Mouse (Mus musculus): Measurements from ENCODE around the gene Gulp1. TPM values are rescaled to one million over a fixed set of nuclear protein-coding genes. Genes with fewer than 3 reads are reported as not detected.

Gene Gulp1
- polyA plus RNA-seq (2015; fragmentation: Nextera tagmentation; extraction: Ambion mirVana): 34.8 and 39.1 TPM in 2 replicates

DNA sequence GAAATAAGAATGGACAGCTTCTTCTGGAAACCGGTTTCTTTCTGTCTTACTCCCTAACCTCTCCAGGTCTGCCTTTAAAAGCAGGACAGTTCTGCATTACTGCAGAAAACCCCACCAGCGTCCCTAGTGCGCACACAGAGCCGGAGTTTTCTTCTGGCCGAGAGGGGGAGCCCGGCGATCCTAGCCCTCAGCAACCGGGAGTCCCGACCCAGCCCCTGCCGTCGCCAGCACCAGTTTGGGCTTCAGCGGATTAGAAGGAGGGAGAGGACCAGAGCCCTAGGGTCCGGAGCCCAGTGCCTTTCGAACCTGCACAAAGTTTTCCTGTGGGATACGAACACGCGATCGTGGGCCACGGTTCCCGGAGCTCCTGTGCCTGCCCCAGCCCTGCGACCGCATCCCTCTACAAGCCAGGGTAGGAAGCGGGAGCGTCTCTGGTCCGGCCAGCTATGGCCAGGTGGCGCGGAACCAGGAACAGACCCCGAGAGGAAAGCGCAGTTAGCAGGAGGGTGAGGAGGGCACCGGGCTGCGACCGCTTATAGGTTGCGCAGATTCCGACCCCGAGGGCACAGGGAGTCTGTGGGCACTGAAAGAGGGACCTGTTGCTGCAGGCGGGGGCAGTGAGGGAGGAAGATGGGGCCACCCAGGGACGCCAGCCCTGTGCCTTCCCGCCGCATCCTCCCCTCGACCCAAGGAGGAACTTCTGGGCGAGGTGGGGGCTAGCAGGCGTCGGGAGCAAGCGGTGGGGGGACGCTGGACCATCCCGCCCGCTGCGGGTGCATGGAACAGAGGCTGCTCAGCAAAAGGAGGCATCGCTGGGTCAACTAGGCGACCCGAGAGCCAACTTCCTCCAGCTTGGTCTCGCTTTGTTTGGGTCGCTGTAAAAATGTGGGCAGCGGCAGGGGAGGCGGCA lies at the start of gene Gulp1:
Gulp1 (plus strand) TSS at position 51 of the 910 bp plus-strand sequence.
- Histone ChIP-seq H3K4me2 (ENCODE audit: low read depth, low read length) (peak within 1 kb of the TSS; percentile 72), H3K4me3 (ENCODE audit: low read length) (peak within 1 kb of the TSS; percentile 65), H3K9ac (ENCODE audit: low read length) (peak within 1 kb of the TSS; percentile 91), H3K27me3 (ENCODE audit: control insufficient read depth, insufficient read depth, low read depth, low read length) (no peaks in the 10 kb centered on the region), H3K27ac (ENCODE audit: low read length) (peak within 1 kb of the TSS; percentile 97), H3K9me3 (ENCODE audit: control insufficient read depth, low read length) (no peaks in the 10 kb centered on the region), H3K4me1 (replicated peaks; ENCODE audit: control insufficient read depth, insufficient read depth, low read length) (peaks cover 10% of the 10 kb centered on the region), H3K36me3 (ENCODE audit: control insufficient read depth, insufficient read depth, low read length) (no peaks in the 10 kb centered on the region)
- under 1% methylated on average over 55 of the region's 55 CpGs for WGBS
- peak; percentile 90 for ATAC-seq (ENCODE audit: low read depth)

DNA sequence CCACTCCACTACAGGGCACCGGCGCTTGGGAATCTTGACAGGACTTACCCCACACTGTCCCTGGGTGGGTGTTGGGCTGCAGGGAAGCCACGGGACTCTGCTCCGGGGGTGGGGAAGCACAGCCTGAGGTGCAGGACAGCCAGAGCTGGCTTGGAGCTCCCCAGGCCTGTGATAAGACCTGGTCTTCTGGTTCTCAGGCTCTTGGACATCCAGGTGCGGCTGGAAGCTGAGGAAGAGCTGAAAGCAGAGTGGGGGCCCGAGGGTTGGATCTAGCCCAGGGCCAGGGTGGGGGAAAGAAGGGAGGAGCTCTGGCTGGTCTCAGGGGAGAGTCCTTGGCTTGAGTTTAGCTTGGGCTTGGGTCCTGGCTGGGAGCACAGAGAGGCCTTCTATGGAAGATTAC lies 1.1 kb upstream of the Gulp1 start:
- H3K9me3 ChIP-seq (ENCODE audit: control insufficient read depth, low read length): no peaks in the 10 kb centered on the region
- no peak overlapping the region for H3K4me3 ChIP-seq (ENCODE audit: low read length)
- H3K27ac ChIP-seq (ENCODE audit: low read length): no peak overlapping the region
- no peak for ATAC-seq (ENCODE audit: low read depth)
- peaks cover 10% of the 10 kb centered on the region for H3K4me1 ChIP-seq (replicated peaks; ENCODE audit: control insufficient read depth, insufficient read depth, low read length)
- H3K4me2 ChIP-seq (ENCODE audit: low read depth, low read length): no peak overlapping the region
- H3K9ac ChIP-seq (ENCODE audit: low read length): no peak overlapping the region
- 75% methylated on average over 6 of the region's 6 CpGs for WGBS
- H3K36me3 ChIP-seq (ENCODE audit: control insufficient read depth, insufficient read depth, low read length): no peaks in the 10 kb centered on the region
- H3K27me3 ChIP-seq (ENCODE audit: control insufficient read depth, insufficient read depth, low read depth, low read length): no peaks in the 10 kb centered on the region

DNA sequence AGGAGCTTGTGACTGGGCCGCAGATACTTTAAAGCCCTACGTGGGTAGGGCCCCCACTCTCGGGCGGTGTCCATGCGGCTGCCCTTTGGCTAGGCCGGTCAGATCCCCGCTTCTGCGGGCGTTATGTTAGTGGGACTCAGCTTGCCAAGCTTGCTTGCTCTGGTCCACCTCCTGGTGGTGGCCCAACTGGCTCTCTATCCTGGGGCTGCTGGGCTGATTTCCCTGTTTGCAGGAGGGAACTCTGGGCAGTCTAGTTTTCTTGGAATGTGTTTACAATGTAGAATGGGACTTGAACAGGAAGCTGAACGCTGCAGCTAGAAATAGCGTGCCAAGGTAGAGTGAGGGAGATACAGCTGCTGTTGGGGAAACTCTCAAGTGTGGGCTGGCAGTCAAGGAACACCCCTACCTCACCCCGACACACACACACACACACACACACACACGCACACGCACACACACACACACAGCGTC lies 1.1 kb downstream of the Gulp1 start:
- H3K4me2 ChIP-seq (ENCODE audit: low read depth, low read length): peak overlapping the region; percentile 72
- WGBS: 5% methylated on average over 15 of the region's 15 CpGs
- peak; percentile 88 for ATAC-seq (ENCODE audit: low read depth)
- no peaks in the 10 kb centered on the region for H3K36me3 ChIP-seq (ENCODE audit: control insufficient read depth, insufficient read depth, low read length)
- H3K27ac ChIP-seq (ENCODE audit: low read length): peak overlapping the region; percentile 97
- H3K4me3 ChIP-seq (ENCODE audit: low read length): peak overlapping the region; percentile 65
- H3K9ac ChIP-seq (ENCODE audit: low read length): peak overlapping the region; percentile 91
- H3K9me3 ChIP-seq (ENCODE audit: control insufficient read depth, low read length): no peaks in the 10 kb centered on the region
- no peaks in the 10 kb centered on the region for H3K27me3 ChIP-seq (ENCODE audit: control insufficient read depth, insufficient read depth, low read depth, low read length)
- peaks cover 10% of the 10 kb centered on the region for H3K4me1 ChIP-seq (replicated peaks; ENCODE audit: control insufficient read depth, insufficient read depth, low read length)

DNA sequence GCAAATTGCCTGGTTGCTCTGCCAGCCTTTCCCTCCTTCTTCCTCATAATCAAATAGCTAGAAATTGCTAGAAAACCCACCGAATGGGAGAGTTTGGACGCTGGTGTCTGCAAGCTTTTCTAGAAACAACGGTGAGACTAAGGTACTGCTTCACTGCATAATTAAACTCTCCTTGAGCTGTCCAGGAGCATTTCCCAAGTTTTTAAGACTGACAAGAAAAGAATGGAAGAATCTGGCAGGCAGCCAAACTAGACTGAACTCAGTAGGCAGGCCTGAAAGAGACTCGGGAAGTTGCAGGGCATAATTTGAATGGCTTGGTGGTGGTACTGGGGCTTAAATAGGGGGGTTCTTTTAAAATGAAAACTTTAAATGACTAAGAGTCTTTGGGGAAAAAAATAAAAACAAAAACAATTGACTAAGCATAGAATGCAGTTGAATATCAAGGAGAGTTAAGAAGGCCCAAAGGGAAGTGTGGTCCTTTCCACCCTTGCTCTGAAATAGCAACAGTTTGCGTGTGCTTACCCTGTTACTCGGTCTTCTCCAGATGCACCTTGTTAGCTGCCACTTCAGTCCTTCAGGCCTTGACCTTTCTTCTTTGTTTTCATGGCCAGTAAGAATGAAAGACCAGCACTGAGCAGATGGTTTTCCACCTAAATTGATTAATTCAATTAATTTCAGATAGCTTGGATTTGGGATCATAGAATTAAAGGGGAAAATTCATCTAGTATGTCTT lies 2.0 kb downstream of the Gulp1 start:
- peak overlapping the region; percentile 97 for H3K27ac ChIP-seq (ENCODE audit: low read length)
- WGBS: 22% methylated on average over 6 of the region's 6 CpGs
- H3K4me3 ChIP-seq (ENCODE audit: low read length): peak overlapping the region; percentile 65
- peak overlapping the region; percentile 72 for H3K4me2 ChIP-seq (ENCODE audit: low read depth, low read length)
- ATAC-seq (ENCODE audit: low read depth): no peak
- peaks cover 10% of the 10 kb centered on the region for H3K4me1 ChIP-seq (replicated peaks; ENCODE audit: control insufficient read depth, insufficient read depth, low read length)
- no peaks in the 10 kb centered on the region for H3K36me3 ChIP-seq (ENCODE audit: control insufficient read depth, insufficient read depth, low read length)
- no peaks in the 10 kb centered on the region for H3K9me3 ChIP-seq (ENCODE audit: control insufficient read depth, low read length)
- no peaks in the 10 kb centered on the region for H3K27me3 ChIP-seq (ENCODE audit: control insufficient read depth, insufficient read depth, low read depth, low read length)
- H3K9ac ChIP-seq (ENCODE audit: low read length): peak overlapping the region; percentile 48; the same call in 1 of the 2 replicates

DNA sequence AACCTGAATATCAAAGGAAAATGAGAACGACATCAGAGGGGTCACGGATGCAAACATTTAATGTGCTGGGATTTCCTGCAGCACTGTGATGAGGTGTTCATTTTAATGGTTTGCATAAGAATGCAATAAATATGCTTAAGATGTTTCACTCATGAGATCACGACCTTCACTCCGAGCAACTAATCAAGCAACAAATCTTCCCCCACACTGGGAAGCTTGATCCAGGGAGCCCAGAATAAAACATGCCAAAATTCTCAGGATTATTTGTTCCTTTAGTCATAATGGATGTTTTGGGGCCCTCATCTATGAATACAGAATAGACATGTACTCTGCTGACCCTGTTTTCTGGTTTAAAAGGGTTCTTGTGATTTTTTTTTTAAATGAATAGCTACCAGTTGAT lies 16.1 kb downstream of the Gulp1 start:
- Histone ChIP-seq H3K36me3 (ENCODE audit: control insufficient read depth, insufficient read depth, low read length) (no peaks in the 10 kb centered on the region), H3K4me2 (ENCODE audit: low read depth, low read length) (no peak overlapping the region), H3K27me3 (ENCODE audit: control insufficient read depth, insufficient read depth, low read depth, low read length) (no peaks in the 10 kb centered on the region), H3K27ac (ENCODE audit: low read length) (no peak overlapping the region), H3K9ac (ENCODE audit: low read length) (no peak overlapping the region), H3K4me3 (ENCODE audit: low read length) (no peak overlapping the region), H3K9me3 (ENCODE audit: control insufficient read depth, low read length) (no peaks in the 10 kb centered on the region), H3K4me1 (replicated peaks; ENCODE audit: control insufficient read depth, insufficient read depth, low read length) (0 out of 2 replicates have a peak, but pooled peaks cover 3% of the 10 kb centered on the region)
- 62% methylated on average over 4 of the region's 4 CpGs for WGBS
- ATAC-seq (ENCODE audit: low read depth): no peak

DNA sequence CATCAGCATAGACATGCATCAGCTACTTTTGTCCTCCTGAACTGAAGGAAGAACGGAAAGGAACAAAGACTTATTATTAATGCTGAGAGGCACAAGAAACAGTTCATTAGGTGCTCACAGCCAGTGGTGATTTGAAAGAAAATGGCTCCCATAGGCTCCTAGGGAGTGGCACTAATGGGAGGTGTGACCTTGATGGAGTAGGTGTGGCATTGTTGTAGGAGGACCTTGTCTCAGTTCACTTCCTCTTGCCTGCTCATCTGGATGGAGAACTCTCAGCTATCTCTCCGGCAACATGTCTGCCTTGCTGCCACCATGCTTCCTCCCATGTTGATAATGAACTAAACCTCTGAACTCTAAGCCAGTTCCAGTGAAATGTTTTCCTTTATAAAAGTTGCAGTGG lies 17.0 kb downstream of the Gulp1 start:
- Histone ChIP-seq H3K27ac (ENCODE audit: low read length) (no peak overlapping the region), H3K4me1 (replicated peaks; ENCODE audit: control insufficient read depth, insufficient read depth, low read length) (0 out of 2 replicates have a peak, but pooled peaks cover 3% of the 10 kb centered on the region), H3K4me3 (ENCODE audit: low read length) (no peak overlapping the region), H3K9me3 (ENCODE audit: control insufficient read depth, low read length) (no peaks in the 10 kb centered on the region), H3K9ac (ENCODE audit: low read length) (no peak overlapping the region), H3K27me3 (ENCODE audit: control insufficient read depth, insufficient read depth, low read depth, low read length) (no peaks in the 10 kb centered on the region), H3K4me2 (ENCODE audit: low read depth, low read length) (no peak overlapping the region), H3K36me3 (ENCODE audit: control insufficient read depth, insufficient read depth, low read length) (no peaks in the 10 kb centered on the region)
- WGBS: 90% methylated on average over 2 of the region's 2 CpGs
- ATAC-seq (ENCODE audit: low read depth): no peak

DNA sequence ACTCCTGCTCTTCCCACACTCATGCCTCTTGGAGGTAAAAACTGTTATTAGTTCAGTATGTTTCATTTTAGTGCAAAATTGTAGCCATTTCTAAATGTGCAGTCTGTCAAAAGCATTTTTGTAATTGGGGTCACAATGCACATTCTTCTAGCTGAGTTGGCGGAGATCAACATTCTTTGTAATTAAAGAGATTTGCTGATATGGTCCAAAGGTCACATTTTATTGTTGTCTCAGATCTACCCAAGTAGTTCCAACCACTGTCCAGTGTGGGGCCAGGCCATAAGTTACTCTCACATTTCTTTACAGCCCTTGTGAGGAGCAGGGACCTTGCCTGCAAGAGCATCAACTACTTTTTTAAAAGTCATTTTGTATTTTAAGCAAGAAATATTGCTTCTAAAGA lies 24.7 kb downstream of the Gulp1 start:
- H3K27me3 ChIP-seq (ENCODE audit: control insufficient read depth, insufficient read depth, low read depth, low read length): no peaks in the 10 kb centered on the region
- H3K4me3 ChIP-seq (ENCODE audit: low read length): no peak overlapping the region
- peak; percentile 60 for ATAC-seq (ENCODE audit: low read depth)

DNA sequence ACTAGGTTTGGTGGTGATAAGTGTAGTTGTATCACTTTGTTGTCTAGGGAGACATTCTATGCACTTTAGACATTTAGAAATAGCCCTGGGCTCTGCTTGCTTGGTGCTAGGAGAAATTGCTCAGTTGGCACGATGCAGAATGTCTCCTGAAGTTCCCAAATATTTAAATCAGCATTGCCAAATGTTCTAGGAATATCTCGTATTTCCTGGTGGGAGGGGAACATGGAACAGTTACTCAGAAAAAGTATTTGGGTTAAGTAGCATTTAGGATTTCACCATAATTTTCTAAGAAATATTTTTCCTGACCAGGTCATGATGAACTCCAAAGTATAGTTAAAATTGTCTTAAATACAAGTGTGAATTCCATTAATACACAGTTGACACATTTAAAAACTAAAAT lies 25.3 kb downstream of the Gulp1 start:
- peak overlapping the region; percentile 43 for H3K27ac ChIP-seq (ENCODE audit: low read length)
- H3K9ac ChIP-seq (ENCODE audit: low read length): no peak overlapping the region
- no peaks in the 10 kb centered on the region for H3K4me1 ChIP-seq (replicated peaks; ENCODE audit: control insufficient read depth, insufficient read depth, low read length)
- no peaks in the 10 kb centered on the region for H3K9me3 ChIP-seq (ENCODE audit: control insufficient read depth, low read length)
- no peaks in the 10 kb centered on the region for H3K36me3 ChIP-seq (ENCODE audit: control insufficient read depth, insufficient read depth, low read length)
- H3K4me3 ChIP-seq (ENCODE audit: low read length): no peak overlapping the region
- 54% methylated on average over 2 of the region's 2 CpGs for WGBS
- no peak overlapping the region for H3K4me2 ChIP-seq (ENCODE audit: low read depth, low read length)
- no peak for ATAC-seq (ENCODE audit: low read depth)
- no peaks in the 10 kb centered on the region for H3K27me3 ChIP-seq (ENCODE audit: control insufficient read depth, insufficient read depth, low read depth, low read length)

More for the DNA sequence above, 24.7 kb downstream of the Gulp1 start:
- Histone ChIP-seq H3K36me3 (ENCODE audit: control insufficient read depth, insufficient read depth, low read length) (no peaks in the 10 kb centered on the region), H3K9ac (ENCODE audit: low read length) (no peak overlapping the region), H3K4me1 (replicated peaks; ENCODE audit: control insufficient read depth, insufficient read depth, low read length) (no peaks in the 10 kb centered on the region), H3K9me3 (ENCODE audit: control insufficient read depth, low read length) (no peaks in the 10 kb centered on the region), H3K4me2 (ENCODE audit: low read depth, low read length) (no peak overlapping the region), H3K27ac (ENCODE audit: low read length) (no peak overlapping the region; the same call in 1 of the 2 replicates)
- 63% methylated on average over 1 of the region's 1 CpGs for WGBS

DNA sequence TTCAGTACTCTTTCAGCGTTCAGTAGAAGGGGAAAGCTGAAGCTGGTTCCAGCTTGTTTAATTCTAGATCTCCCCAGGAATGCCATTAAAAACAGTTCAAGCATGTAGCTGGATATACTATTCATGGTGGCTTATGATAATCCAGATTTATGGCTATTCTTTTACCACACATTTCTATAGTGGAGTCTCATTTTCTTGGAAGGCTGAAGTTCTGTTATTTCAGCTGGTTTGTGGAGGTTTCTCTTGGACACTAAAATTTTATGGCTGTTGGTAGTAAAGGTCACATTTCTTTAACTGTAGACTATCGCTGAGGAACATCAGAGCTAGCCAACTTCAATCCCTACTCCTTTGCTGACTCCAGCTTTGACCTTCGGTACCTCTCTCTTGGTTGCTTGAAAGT lies 29.1 kb downstream of the Gulp1 start:
- Histone ChIP-seq H3K4me1 (replicated peaks; ENCODE audit: control insufficient read depth, insufficient read depth, low read length) (no peaks in the 10 kb centered on the region; the same call in 1 of the 2 replicates), H3K27me3 (ENCODE audit: control insufficient read depth, insufficient read depth, low read depth, low read length) (no peaks in the 10 kb centered on the region), H3K4me2 (ENCODE audit: low read depth, low read length) (no peak overlapping the region), H3K9ac (ENCODE audit: low read length) (no peak overlapping the region), H3K4me3 (ENCODE audit: low read length) (no peak overlapping the region), H3K9me3 (ENCODE audit: control insufficient read depth, low read length) (no peaks in the 10 kb centered on the region), H3K27ac (ENCODE audit: low read length) (no peak overlapping the region), H3K36me3 (ENCODE audit: control insufficient read depth, insufficient read depth, low read length) (no peaks in the 10 kb centered on the region)
- WGBS: 67% methylated on average over 3 of the region's 3 CpGs
- ATAC-seq (ENCODE audit: low read depth): no peak
